Mouse (Mus musculus) ES-Bruce4 (cell line): ENCODE data around the gene Zscan12. TPM values are rescaled to one million over a fixed set of nuclear protein-coding genes. Genes with fewer than 3 reads are reported as not detected.

Experiments
- H3K27ac ChIP-seq: 2 replicates; pipeline ENCODE4 v1.5.1; 2012; ENCODE audit warnings: low read length, inconsistent platforms; ENCODE audit not compliant: insufficient read depth
- H3K27me3 ChIP-seq: 2 replicates; pipeline ENCODE4 v1.6.1; 2012; ENCODE audit warnings: mild to moderate bottlenecking, low read length, inconsistent platforms; ENCODE audit not compliant: control insufficient read depth, poor library complexity, insufficient read depth, severe bottlenecking
- H3K36me3 ChIP-seq: 2 replicates; pipeline ENCODE4 v1.6.1; 2012; ENCODE audit warnings: inconsistent platforms, mild to moderate bottlenecking, low read length, moderate library complexity; ENCODE audit not compliant: control insufficient read depth, poor library complexity, insufficient read depth, severe bottlenecking
- H3K4me1 ChIP-seq: one replicate; pipeline ENCODE4 v1.8.1; 2011; ENCODE audit warnings: low read length; ENCODE audit not compliant: control insufficient read depth, insufficient read depth
- H3K4me3 ChIP-seq: 2 replicates; pipeline ENCODE4 v1.5.1; 2011; ENCODE audit warnings: low read depth, mild to moderate bottlenecking, low read length
- H3K9ac ChIP-seq: 2 replicates; pipeline ENCODE4 v1.6.1; 2012; ENCODE audit warnings: low read depth, mild to moderate bottlenecking, inconsistent platforms; ENCODE audit not compliant: poor library complexity, severe bottlenecking
- H3K9me3 ChIP-seq: replicated peaks from 2 replicates; pipeline ENCODE4 v1.6.1; 2012; ENCODE audit warnings: mild to moderate bottlenecking, low read length, inconsistent platforms; ENCODE audit not compliant: control insufficient read depth, poor library complexity, insufficient read depth, severe bottlenecking
- CTCF ChIP-seq: IDR thresholded peaks from one replicate; pipeline ENCODE4 v1.8.1; 2011; ENCODE audit warnings: low read depth, low read length
- EP300 ChIP-seq: IDR thresholded peaks from 2 replicates; pipeline ENCODE4 v1.6.1; 2011; ENCODE audit warnings: low read depth, low read length; ENCODE audit not compliant: insufficient read depth
- POLR2A ChIP-seq: IDR thresholded peaks from one replicate; pipeline ENCODE4 v1.8.1; 2011; ENCODE audit warnings: low read length; ENCODE audit not compliant: insufficient read depth
- polyA plus RNA-seq: library from polyadenylated mRNA; stranded (reverse); fragments of >200 nt; gene quantifications from 2 replicates; pipeline ENCODE4 v1.2.4, GENCODE M21; 2011; ENCODE audit warnings: low read depth; ENCODE audit not compliant: missing spikeins, insufficient read depth, insufficient read length

Zscan12 gene
- polyA plus RNA-seq, 1 experiment = 17.9 TPM

- Histone ChIP-seq H3K4me1 (no peaks in the 10 kb centered on the region), H3K9ac (no peak overlapping the region), H3K4me3 (no peak overlapping the region), H3K27ac (no peak overlapping the region), H3K27me3 (no peaks in the 10 kb centered on the region), H3K9me3 (no peaks in the 10 kb centered on the region), H3K36me3 (no peaks in the 10 kb centered on the region)
- TF ChIP-seq EP300 (no peak), POLR2A (no peak), CTCF (no peak)
Observed at GRCm38 (mm10) chr13:21415266-21415665, 52.6 kb downstream of the Zscan12 start.

- Histone ChIP-seq H3K27me3 (no peaks in the 10 kb centered on the region), H3K9ac (no peak overlapping the region), H3K27ac (no peak overlapping the region), H3K9me3 (no peaks in the 10 kb centered on the region), H3K4me1 (no peaks in the 10 kb centered on the region), H3K4me3 (no peak overlapping the region), H3K36me3 (no peaks in the 10 kb centered on the region)
- TF ChIP-seq POLR2A (no peak), CTCF (no peak), EP300 (no peak)
Observed at GRCm38 (mm10) chr13:21415750-21416149, 53.1 kb downstream of the Zscan12 start.

GRCm38 (mm10) chr13:21417298-21418010 lies 54.8 kb downstream of the Zscan12 start:
- Histone ChIP-seq H3K36me3 (no peaks in the 10 kb centered on the region), H3K9ac (no peak overlapping the region), H3K4me3 (no peak overlapping the region), H3K27me3 (no peaks in the 10 kb centered on the region), H3K27ac (no peak overlapping the region), H3K9me3 (no peaks in the 10 kb centered on the region), H3K4me1 (no peaks in the 10 kb centered on the region)
- TF ChIP-seq EP300 = no peak
- no peak for TF ChIP-seq POLR2A

- no peaks in the 10 kb centered on the region for H3K36me3 ChIP-seq
- TF ChIP-seq CTCF (no peak), POLR2A (no peak), EP300 (no peak)
- H3K27ac ChIP-seq = no peak overlapping the region
- no peaks in the 10 kb centered on the region for H3K27me3 ChIP-seq
- no peaks in the 10 kb centered on the region for H3K9me3 ChIP-seq
- H3K4me1 ChIP-seq = no peaks in the 10 kb centered on the region
- no peak overlapping the region for H3K4me3 ChIP-seq
- H3K9ac ChIP-seq = no peak overlapping the region
Observed at GRCm38 (mm10) chr13:21418865-21419264, 56.2 kb downstream of the Zscan12 start.

Other genes starting within 250 kb of the Zscan12 start
- gene Olfr263, start 233.2 kb upstream of the Zscan12 start, polyA plus RNA-seq = not detected in 2 replicates
- gene Olfr1368, start 217.0 kb upstream of the Zscan12 start, polyA plus RNA-seq = not detected in 2 replicates
- 117 and 128 TPM in 2 replicates for gene Trim27, start 183.4 kb upstream of the Zscan12 start, polyA plus RNA-seq
- gene Gpx5, start 70.1 kb upstream of the Zscan12 start, polyA plus RNA-seq = not detected in 2 replicates
- gene Gpx6, start 50.7 kb upstream of the Zscan12 start, polyA plus RNA-seq = 1.2 and 2.2 TPM in 2 replicates
- gene Olfr1367, start 15.9 kb upstream of the Zscan12 start, polyA plus RNA-seq = not detected in 2 replicates
- 38.5 and 40.1 TPM in 2 replicates for gene Zkscan3, start 39.9 kb downstream of the Zscan12 start, polyA plus RNA-seq
- 3.4 and 3.6 TPM in 2 replicates for gene Pgbd1, start 78.2 kb downstream of the Zscan12 start, polyA plus RNA-seq
- 39.0 and 42.6 TPM in 2 replicates for gene Zscan26, start 90.9 kb downstream of the Zscan12 start, polyA plus RNA-seq
- gene Nkapl, start 105.7 kb downstream of the Zscan12 start, polyA plus RNA-seq = 0.55 TPM in 1 of 2 replicates, not detected in the other
- gene Zkscan4, start 116.1 kb downstream of the Zscan12 start, polyA plus RNA-seq = 0.58 and 0.59 TPM in 2 replicates
- gene Gm10065, start 116.6 kb downstream of the Zscan12 start, polyA plus RNA-seq = not detected in 2 replicates
- gene AK157302, start 132.4 kb downstream of the Zscan12 start, polyA plus RNA-seq = 0.52 TPM in 1 of 2 replicates, not detected in the other
- gene Gm11273, start 138.6 kb downstream of the Zscan12 start, polyA plus RNA-seq = 3.2 and 7.4 TPM in 2 replicates
- 15.2 and 16.1 TPM in 2 replicates for gene Zkscan8, start 168.3 kb downstream of the Zscan12 start, polyA plus RNA-seq
- not detected in 2 replicates for gene Olfr1366, start 180.0 kb downstream of the Zscan12 start, polyA plus RNA-seq
- gene Olfr1535, start 197.1 kb downstream of the Zscan12 start, polyA plus RNA-seq = 0.15 and 0.23 TPM in 2 replicates
- not detected in 2 replicates for gene Olfr1364, start 218.9 kb downstream of the Zscan12 start, polyA plus RNA-seq